Mouse (Mus musculus): ENCODE results near the gene Haus3.

DNA sequence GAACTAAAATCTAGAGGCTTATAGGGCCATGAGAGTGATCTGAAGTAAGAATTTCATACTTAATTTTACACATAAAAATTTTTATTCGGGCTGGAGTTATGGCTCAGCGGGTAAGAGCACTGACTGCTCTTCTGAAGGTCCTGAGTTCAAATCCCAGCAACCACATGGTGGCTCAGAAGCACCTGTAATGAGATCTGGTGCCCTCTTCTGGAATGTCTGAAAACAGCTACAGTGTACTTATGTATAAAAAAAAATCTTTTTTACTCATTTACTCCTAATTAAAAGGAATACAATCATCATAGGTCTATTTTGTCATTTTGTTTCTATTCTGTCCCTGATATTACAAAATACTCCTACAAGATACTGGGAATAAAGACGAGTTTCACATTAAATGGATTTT is 21.8 kb downstream of the Haus3 start:
- no peak for TF ChIP-seq CTCF (IDR thresholded peaks at IDR 0.05; ENCODE audit: low read depth)
- TF ChIP-seq EP300 (IDR thresholded peaks at IDR 0.05; ENCODE audit: low read depth), result no peak
